In the genomic region with DNA sequence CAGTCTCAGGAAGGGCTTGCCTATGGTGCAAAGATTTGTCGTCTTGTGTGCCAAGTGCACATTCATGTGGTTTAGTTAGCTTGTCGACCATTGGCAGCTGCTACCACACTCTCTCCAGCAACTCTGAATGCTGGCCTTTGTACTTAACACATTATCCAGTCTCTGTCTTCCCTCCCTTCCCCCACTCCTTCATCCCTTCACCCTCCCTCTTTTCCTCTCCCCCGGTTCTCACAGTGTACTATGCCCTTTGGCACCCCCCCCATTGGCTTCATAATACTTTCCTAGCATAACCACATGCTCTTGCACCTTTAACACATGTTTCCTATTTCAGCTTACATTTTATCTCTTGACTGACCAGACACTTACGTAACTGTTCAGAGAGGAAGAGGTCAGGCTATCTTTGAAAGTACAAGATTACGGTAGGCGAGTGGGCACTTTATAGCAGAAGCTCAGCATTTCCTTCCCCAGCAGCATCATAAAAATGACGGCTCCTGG, we compare ENCODE assay signal across 9 mouse cellular contexts.
DNase-seq lines count a peak whose midpoint lies in the region; ATAC-seq lines count a peak whose summit lies in the region.
"Had no signal": no experiment of that assay in that cellular context is flagged by ENCODE, and none has a peak within 500 bp of the region (broad histone marks: within the 10 kb centered on the region; RNA-seq: fewer than 3 reads in every experiment).

No protein-coding gene starts in this region.

- no peaks in the 10 kb centered on the region for H3K36me3 ChIP-seq in heart, embryonic 10.5 days
- no peaks in the 10 kb centered on the region for H3K36me3 ChIP-seq in embryonic facial prominence, embryonic 14.5 days (ENCODE audit: control insufficient read depth, insufficient read depth, low read length)
- H3K36me3 ChIP-seq in intestine, embryonic 16.5 days (ENCODE audit: control insufficient read depth, insufficient read depth, low read length), result no peaks in the 10 kb centered on the region

- no peaks in the 10 kb centered on the region for H3K27me3 ChIP-seq in heart, embryonic 10.5 days (ENCODE audit: insufficient read depth, poor library complexity, severe bottlenecking)
- H3K27me3 ChIP-seq in embryonic facial prominence, embryonic 14.5 days (replicated peaks; ENCODE audit: control insufficient read depth, insufficient read depth, low read length), result no peaks in the 10 kb centered on the region
- no peaks in the 10 kb centered on the region for H3K27me3 ChIP-seq in intestine, embryonic 16.5 days (replicated peaks; ENCODE audit: control insufficient read depth, insufficient read depth, low read length)

- no peak overlapping the region for H3K9ac ChIP-seq in embryonic facial prominence, embryonic 14.5 days (ENCODE audit: low read depth, low read length)
- H3K9ac ChIP-seq in intestine, embryonic 16.5 days (ENCODE audit: low read depth, low read length), result no peak overlapping the region

- 41% methylated on average over 7 of the region's 7 CpGs for WGBS in heart, embryonic 10.5 days
- 45% methylated on average over 7 of the region's 7 CpGs for WGBS in embryonic facial prominence, embryonic 14.5 days
- 48% methylated on average over 7 of the region's 7 CpGs for WGBS in intestine, embryonic 16.5 days

- intact Hi-C loops in gastrocnemius, postnatal 14 days (cut with DNase I; ENCODE audit: low total_unique reads), result no loop called here

- no peak overlapping the region for H3K4me2 ChIP-seq in embryonic facial prominence, embryonic 14.5 days (ENCODE audit: low read depth, low read length)
- no peak overlapping the region for H3K4me2 ChIP-seq in intestine, embryonic 16.5 days (ENCODE audit: low read depth, low read length)

- peaks cover 9% of the 10 kb centered on the region; the same call in 1 of the 2 replicates for H3K4me1 ChIP-seq in heart, embryonic 10.5 days
- H3K4me1 ChIP-seq in embryonic facial prominence, embryonic 14.5 days (ENCODE audit: control insufficient read depth, insufficient read depth, low read length), result no peaks in the 10 kb centered on the region
- H3K4me1 ChIP-seq in intestine, embryonic 16.5 days (ENCODE audit: control insufficient read depth, insufficient read depth, low read length), result peaks cover 7% of the 10 kb centered on the region; the same call in 1 of the 2 replicates

- H3K27ac ChIP-seq in heart, embryonic 10.5 days, result no peak overlapping the region
- H3K27ac ChIP-seq in embryonic facial prominence, embryonic 14.5 days (replicated peaks; ENCODE audit: low read depth, low read length), result no peak overlapping the region
- no peak overlapping the region for H3K27ac ChIP-seq in intestine, embryonic 16.5 days (ENCODE audit: low read length)

- H3K9me3 ChIP-seq in heart, embryonic 10.5 days, result no peaks in the 10 kb centered on the region
- H3K9me3 ChIP-seq in embryonic facial prominence, embryonic 14.5 days (ENCODE audit: control insufficient read depth, low read length), result no peaks in the 10 kb centered on the region
- H3K9me3 ChIP-seq in intestine, embryonic 16.5 days (ENCODE audit: control insufficient read depth, low read length), result no peaks in the 10 kb centered on the region

- peak; percentile 92 for DNase-seq in heart, adult 11 months
- no peak for DNase-seq in heart, embryonic 10.5 days (ENCODE audit: low spot score)
- DNase-seq in embryonic facial prominence, embryonic 14.5 days (ENCODE audit: low spot score), result peak; percentile 46
- no peak for DNase-seq in gastrocnemius, adult 18-20 months (ENCODE audit: low spot score)
- no peak for DNase-seq in gastrocnemius, postnatal 14 days
- DNase-seq in cerebellum, adult 11-12 months, result no peak

- H3K4me3 ChIP-seq in heart, embryonic 10.5 days, result no peak overlapping the region
- H3K4me3 ChIP-seq in embryonic facial prominence, embryonic 14.5 days (ENCODE audit: low read depth, low read length), result no peak overlapping the region
- no peak overlapping the region for H3K4me3 ChIP-seq in intestine, embryonic 16.5 days (ENCODE audit: low read length)
- H3K4me3 ChIP-seq: erythroblast, embryonic 14.5 days had no signal

- ATAC-seq in embryonic facial prominence, embryonic 14.5 days (ENCODE audit: low read depth), result no peak
- ATAC-seq in intestine, embryonic 16.5 days, result peak; percentile 72
- ATAC-seq in megakaryocyte, adult 5-6 weeks (ENCODE audit: poor library complexity, severe bottlenecking), result peak; percentile 89

Comparison
In these comparisons a context has a peak if more than half of its experiments do, and no peak if none do; other contexts are left out.
1. DNase-seq: peak in heart, adult 11 months (single experiment) and embryonic facial prominence, embryonic 14.5 days (single experiment); none in heart, embryonic 10.5 days (single experiment), gastrocnemius, adult 18-20 months (single experiment), gastrocnemius, postnatal 14 days (single experiment) and cerebellum, adult 11-12 months (single experiment).